Mouse (Mus musculus) limb, embryonic 14.5 days (tissue): ENCODE measurements around the gene Vmn1r218. TPM values are rescaled to one million over a fixed set of nuclear protein-coding genes. Genes with fewer than 3 reads are reported as not detected.
"Not testable (repeated sequence)": the region's sequence is repeated elsewhere in the genome, so short reads cannot be mapped to it uniquely, and the experiment has no call there.

Experiments used
- ATAC-seq: fragments of 200-750 bp; cut with Nextera tagmentation; 2 replicates; pipeline ENCODE4 v1.8.0; 2017; ENCODE audit warnings: low read depth, moderate number of reproducible peaks, moderate TSS enrichment; ENCODE audit not compliant: low FRiP score
- DNase-seq: peaks from one replicate; pipeline ENCODE4 v3.0.0-alpha.2; 2015; ENCODE audit warnings: low spot score
- H3K27ac ChIP-seq: fragments of 300-500 bp; sonication (generic); replicated peaks from 2 replicates; pipeline ENCODE4 v1.5.1; 2014; ENCODE audit warnings: low read depth, mild to moderate bottlenecking, low read length, moderate library complexity, mixed read lengths
- H3K27me3 ChIP-seq: fragments of 300-500 bp; sonication (generic); 2 replicates; pipeline ENCODE4 v1.6.1; 2014; ENCODE audit warnings: low read length, mixed read lengths; ENCODE audit not compliant: control insufficient read depth, insufficient read depth
- H3K36me3 ChIP-seq: fragments of 300-500 bp; sonication (generic); 2 replicates; pipeline ENCODE4 v1.6.1; 2014; ENCODE audit warnings: mild to moderate bottlenecking, low read length, moderate library complexity, mixed read lengths; ENCODE audit not compliant: control insufficient read depth, insufficient read depth
- H3K4me1 ChIP-seq: fragments of 300-500 bp; sonication (generic); 2 replicates; pipeline ENCODE4 v1.6.1; 2014; ENCODE audit warnings: antibody characterized with exemption, low read length, mixed read lengths; ENCODE audit not compliant: control insufficient read depth, insufficient read depth
- H3K4me2 ChIP-seq: fragments of 300-500 bp; sonication (generic); replicated peaks from 2 replicates; pipeline ENCODE4 v1.6.1; 2014; ENCODE audit warnings: low read depth, mild to moderate bottlenecking, low read length, moderate library complexity; ENCODE audit not compliant: severe bottlenecking
- H3K4me3 ChIP-seq: fragments of 300-500 bp; sonication (generic); replicated peaks from 2 replicates; pipeline ENCODE4 v1.5.1; 2014; ENCODE audit warnings: low read length
- H3K9ac ChIP-seq: fragments of 300-500 bp; sonication (generic); 2 replicates; pipeline ENCODE4 v1.6.1; 2014; ENCODE audit warnings: mild to moderate bottlenecking, low read depth, low read length, moderate library complexity; ENCODE audit not compliant: severe bottlenecking
- H3K9me3 ChIP-seq: fragments of 300-500 bp; sonication (generic); 2 replicates; pipeline ENCODE4 v1.6.1; 2016; ENCODE audit warnings: low read length; ENCODE audit not compliant: control insufficient read depth
- POLR2A ChIP-seq: fragments of 200-500 bp; IDR thresholded peaks from 2 replicates; pipeline ENCODE4 v1.8.0; 2012; ENCODE audit warnings: inconsistent platforms, mild to moderate bottlenecking, moderate library complexity, borderline replicate concordance; ENCODE audit not compliant: insufficient read depth, insufficient read length; ENCODE audit errors: extremely low read depth
- WGBS: fragments of 180-500 bp; shearing (Covaris S2); extraction: QIAGEN DNeasy Blood & Tissue Kit; methylation state at CpG from one replicate; pipeline ENCODE4 v1.1.7; 2014; 5-methylcytosine and 5-hydroxymethylcytosine counted together
- polyA plus RNA-seq, 2 experiments: library from polyadenylated mRNA; depleted of rRNA in 1 of 2; stranded (reverse) in 1 of 2; unstranded in 1 of 2; fragments of >200 nt; fragmentation: Nextera tagmentation in 1 of 2; extraction: Ambion mirVana in 1 of 2; gene quantifications; 2 replicates each; pipeline versions ENCODE4 v1.2.1 to v1.2.3; 2012 to 2014

Gene Vmn1r218
- polyA plus RNA-seq, 2 experiments = not detected

DNA sequence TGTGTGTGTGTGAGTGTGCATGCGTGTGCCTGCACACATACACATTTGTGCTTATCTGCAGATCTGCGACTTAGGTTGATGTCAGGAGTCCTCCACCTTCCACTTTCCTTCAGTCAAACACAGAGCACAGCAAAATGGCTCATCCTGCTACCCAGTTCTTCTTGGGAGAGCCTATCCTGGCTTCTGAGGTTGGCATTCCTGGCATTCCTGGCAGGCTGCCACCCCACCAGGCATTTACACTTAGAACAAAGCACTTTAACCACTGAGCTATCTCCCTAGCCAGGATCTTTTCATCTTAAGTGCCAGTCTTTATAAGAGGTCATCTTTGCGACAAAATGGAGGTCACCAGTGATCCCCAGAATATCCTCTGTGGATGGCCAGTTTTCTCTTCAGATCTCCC lies 24.9 kb downstream of the Vmn1r218 start:
- Histone ChIP-seq H3K4me2 (no peak overlapping the region), H3K27me3 (no peaks in the 10 kb centered on the region), H3K36me3 (no peaks in the 10 kb centered on the region), H3K4me3 (no peak overlapping the region), H3K9me3 (no peaks in the 10 kb centered on the region), H3K9ac (no peak overlapping the region), H3K4me1 (peaks cover 2% of the 10 kb centered on the region; the same call in 1 of the 2 replicates), H3K27ac (no peak overlapping the region)
- no peak for TF ChIP-seq POLR2A
- WGBS = 87% methylated on average over 3 of the region's 3 CpGs
- DNase-seq (no peak), ATAC-seq (no peak)

GRCm38 (mm10) chr13:23159012-23159411 lies 26.1 kb downstream of the Vmn1r218 start, which contains the start of gene Vmn1r219:
Gene Vmn1r219 (plus strand): TSS chr13:23159312.
- no peak for TF ChIP-seq POLR2A
- Histone ChIP-seq H3K27ac (no peak within 1 kb of the TSS), H3K4me3 (no peak within 1 kb of the TSS), H3K4me1 (peaks cover 2% of the 10 kb centered on the region; the same call in 1 of the 2 replicates), H3K36me3 (no peaks in the 10 kb centered on the region), H3K27me3 (no peaks in the 10 kb centered on the region), H3K4me2 (no peak within 1 kb of the TSS), H3K9ac (no peak within 1 kb of the TSS), H3K9me3 (no peaks in the 10 kb centered on the region)
- DNase-seq (no peak), ATAC-seq (no peak)
- 78% methylated on average over 4 of the region's 4 CpGs for WGBS

DNA sequence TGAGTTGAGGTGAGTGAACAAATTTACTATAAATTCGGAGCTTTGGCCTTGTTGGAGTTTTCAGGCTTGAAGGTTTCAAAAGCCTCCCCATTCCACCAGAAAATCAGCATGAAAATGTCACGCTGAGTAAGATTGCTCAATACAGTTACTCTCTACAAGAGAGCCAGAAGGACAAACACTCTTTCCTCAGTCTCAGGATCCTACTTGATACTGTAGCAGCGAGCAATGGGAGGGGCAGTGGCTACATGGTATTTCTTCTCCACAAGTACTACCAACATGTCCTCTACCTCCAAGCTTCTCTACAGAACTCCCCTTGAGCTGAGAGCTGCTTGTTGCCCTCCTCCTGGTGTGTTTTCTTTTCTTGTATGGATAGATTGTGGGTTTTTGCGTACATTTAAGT lies 33.5 kb downstream of the Vmn1r218 start:
- H3K27me3 ChIP-seq, H3K4me2 ChIP-seq, H3K4me3 ChIP-seq, H3K36me3 ChIP-seq, H3K9me3 ChIP-seq, DNase-seq, H3K9ac ChIP-seq, H3K4me1 ChIP-seq, ATAC-seq, H3K27ac ChIP-seq: not testable (repeated sequence)
- WGBS = 87% methylated on average over 4 of the region's 4 CpGs

DNA sequence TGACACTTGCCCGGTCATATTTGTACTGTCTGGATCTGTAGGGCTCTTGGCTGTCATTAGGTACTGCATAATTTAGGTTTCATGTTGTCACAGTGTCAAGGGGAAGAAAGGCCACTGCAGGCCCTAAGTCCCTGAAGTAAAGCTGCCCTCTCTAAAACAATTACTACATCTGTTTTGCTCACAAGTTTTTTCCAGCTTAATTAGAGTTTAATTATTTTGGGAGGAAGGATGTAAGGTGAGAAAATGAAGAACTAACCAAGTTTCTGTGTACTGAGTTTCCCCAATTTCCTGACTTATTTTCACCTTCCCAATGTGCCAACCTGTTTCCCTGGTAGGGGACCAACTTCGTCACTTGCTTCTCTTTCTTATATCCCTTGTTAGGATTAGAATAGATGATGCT lies 54.9 kb downstream of the Vmn1r218 start, which contains the start of gene Vmn1r220:
Gene Vmn1r220 (minus strand): TSS at position 101 of the 400 bp plus-strand sequence.
- 77% methylated on average over 2 of the region's 2 CpGs for WGBS
- H3K27me3 ChIP-seq = no peaks in the 10 kb centered on the region
- TF ChIP-seq POLR2A = no peak
- H3K27ac ChIP-seq = no peak within 1 kb of the TSS
- ATAC-seq (no peak), DNase-seq (no peak)
- no peak within 1 kb of the TSS for H3K4me3 ChIP-seq
- H3K9ac ChIP-seq = no peak within 1 kb of the TSS
- H3K4me2 ChIP-seq = no peak within 1 kb of the TSS
- H3K9me3 ChIP-seq = no peaks in the 10 kb centered on the region
- no peaks in the 10 kb centered on the region for H3K36me3 ChIP-seq
- H3K4me1 ChIP-seq = no peaks in the 10 kb centered on the region

Other genes with a start within 250 kb of the Vmn1r218 start
- not detected in 2 replicates for gene Vmn1r212, start 248.9 kb upstream of the Vmn1r218 start, polyA plus RNA-seq (2012; rRNA removed)
- not detected in 2 replicates for gene Vmn1r212, start 248.9 kb upstream of the Vmn1r218 start, polyA plus RNA-seq (2014; fragmentation: Nextera tagmentation; extraction: Ambion mirVana)
- not detected in 2 replicates for gene Vmn1r213, start 125.5 kb upstream of the Vmn1r218 start, polyA plus RNA-seq (2012; rRNA removed)
- not detected in 2 replicates for gene Vmn1r213, start 125.5 kb upstream of the Vmn1r218 start, polyA plus RNA-seq (2014; fragmentation: Nextera tagmentation; extraction: Ambion mirVana)
- gene Vmn1r214, start 102.7 kb upstream of the Vmn1r218 start, polyA plus RNA-seq (2012; rRNA removed) = not detected in 2 replicates
- not detected in 2 replicates for gene Vmn1r214, start 102.7 kb upstream of the Vmn1r218 start, polyA plus RNA-seq (2014; fragmentation: Nextera tagmentation; extraction: Ambion mirVana)
- gene Vmn1r215, start 65.1 kb upstream of the Vmn1r218 start, polyA plus RNA-seq (2012; rRNA removed) = not detected in 2 replicates
- gene Vmn1r215, start 65.1 kb upstream of the Vmn1r218 start, polyA plus RNA-seq (2014; fragmentation: Nextera tagmentation; extraction: Ambion mirVana) = not detected in 2 replicates
- gene Vmn1r217, start 14.9 kb upstream of the Vmn1r218 start, polyA plus RNA-seq (2012; rRNA removed) = not detected in 2 replicates
- gene Vmn1r217, start 14.9 kb upstream of the Vmn1r218 start, polyA plus RNA-seq (2014; fragmentation: Nextera tagmentation; extraction: Ambion mirVana) = not detected in 2 replicates
- gene Vmn1r219, start 26.2 kb downstream of the Vmn1r218 start, polyA plus RNA-seq (2012; rRNA removed) = not detected in 2 replicates
- not detected in 2 replicates for gene Vmn1r219, start 26.2 kb downstream of the Vmn1r218 start, polyA plus RNA-seq (2014; fragmentation: Nextera tagmentation; extraction: Ambion mirVana)
- gene Vmn1r220, start 54.8 kb downstream of the Vmn1r218 start, polyA plus RNA-seq (2012; rRNA removed) = not detected in 2 replicates
- 0.22 TPM in 1 of 2 replicates, not detected in the other for gene Vmn1r220, start 54.8 kb downstream of the Vmn1r218 start, polyA plus RNA-seq (2014; fragmentation: Nextera tagmentation; extraction: Ambion mirVana)
- not detected in 2 replicates for gene Vmn1r221, start 81.0 kb downstream of the Vmn1r218 start, polyA plus RNA-seq (2012; rRNA removed)
- gene Vmn1r221, start 81.0 kb downstream of the Vmn1r218 start, polyA plus RNA-seq (2014; fragmentation: Nextera tagmentation; extraction: Ambion mirVana) = not detected in 2 replicates
- not detected in 2 replicates for gene Vmn1r222, start 102.8 kb downstream of the Vmn1r218 start, polyA plus RNA-seq (2012; rRNA removed)
- gene Vmn1r222, start 102.8 kb downstream of the Vmn1r218 start, polyA plus RNA-seq (2014; fragmentation: Nextera tagmentation; extraction: Ambion mirVana) = not detected in 2 replicates
- not detected in 2 replicates for gene Vmn1r223, start 114.0 kb downstream of the Vmn1r218 start, polyA plus RNA-seq (2012; rRNA removed)
- gene Vmn1r223, start 114.0 kb downstream of the Vmn1r218 start, polyA plus RNA-seq (2014; fragmentation: Nextera tagmentation; extraction: Ambion mirVana) = not detected in 2 replicates
- gene Zfp322a, start 236.1 kb downstream of the Vmn1r218 start, polyA plus RNA-seq (2012; rRNA removed) = 15.1 and 20.2 TPM in 2 replicates
- 42.9 and 50.7 TPM in 2 replicates for gene Zfp322a, start 236.1 kb downstream of the Vmn1r218 start, polyA plus RNA-seq (2014; fragmentation: Nextera tagmentation; extraction: Ambion mirVana)